8 mouse cellular contexts compared by ENCODE assay signal in genomic region chr4:130359486-130360237, GRCm38 (mm10). TPM values are rescaled to one million over a fixed set of nuclear protein-coding genes. Genes with fewer than 3 reads are reported as not detected.
DNase-seq lines count a peak whose midpoint lies in the region; ATAC-seq and TF ChIP-seq lines count a peak whose summit lies in the region.

Gene Zcchc17 (minus strand): TSS chr4:130359943.
Gene Snrnp40 (plus strand): TSS chr4:130360132.

- peak within 1 kb of the TSS; percentile 95 for H3K9ac ChIP-seq in heart, embryonic 11.5 days (ENCODE audit: low read depth, low read length)
- H3K9ac ChIP-seq in kidney, embryonic 16.5 days (replicated peaks; ENCODE audit: low read length): peak within 1 kb of the TSS; percentile 82
- H3K9ac ChIP-seq in liver, adult 2 months (ENCODE audit: low read depth, low read length): peak within 1 kb of the TSS; percentile 82

- H3K9me3 ChIP-seq in erythroblast, embryonic 14.5 days (ENCODE audit: control insufficient read depth, low read length): no peaks in the 10 kb centered on the region
- no peaks in the 10 kb centered on the region for H3K9me3 ChIP-seq in heart, embryonic 11.5 days (replicated peaks; ENCODE audit: control insufficient read depth, low read length)
- no peaks in the 10 kb centered on the region for H3K9me3 ChIP-seq in kidney, embryonic 16.5 days (ENCODE audit: low read length)

- H3K36me3 ChIP-seq in C2C12 (ENCODE audit: control insufficient read depth, insufficient read depth) (peaks cover 27% of the 10 kb centered on the region), myocyte (ENCODE audit: control insufficient read depth, insufficient read depth) (no peaks in the 10 kb centered on the region)
- H3K36me3 ChIP-seq in erythroblast, embryonic 14.5 days (ENCODE audit: control insufficient read depth): peaks cover 60% of the 10 kb centered on the region
- peaks cover 9% of the 10 kb centered on the region for H3K36me3 ChIP-seq in heart, embryonic 11.5 days (ENCODE audit: control insufficient read depth, insufficient read depth, low read length)
- H3K36me3 ChIP-seq in kidney, embryonic 16.5 days (ENCODE audit: insufficient read depth, low read length): peaks cover 23% of the 10 kb centered on the region
- H3K36me3 ChIP-seq in liver, adult 2 months (ENCODE audit: control insufficient read depth, insufficient read depth, low read length): peaks cover 3% of the 10 kb centered on the region; the same call in 1 of the 2 replicates
- peaks cover 2% of the 10 kb centered on the region; the same call in 1 of the 2 replicates for H3K36me3 ChIP-seq in splenic B cell, adult 2 months (ENCODE audit: control insufficient read depth, insufficient read depth, low read length, poor library complexity, severe bottlenecking)

- peak; percentile 100 for DNase-seq in brain, embryonic 14.5 days (ENCODE audit: low read depth)
- DNase-seq in liver, adult 2 months (ENCODE audit: extremely low read depth, low read depth, low spot score): peak; percentile 96
- peak; percentile 99 for DNase-seq in splenic B cell, adult 2 months (ENCODE audit: low read depth, low spot score)

- peak within 1 kb of the TSS; percentile 86 for H3K27ac ChIP-seq in heart, embryonic 11.5 days (ENCODE audit: low read depth, low read length)
- H3K27ac ChIP-seq in kidney, embryonic 16.5 days (ENCODE audit: low read length): peak within 1 kb of the TSS; percentile 59
- H3K27ac ChIP-seq in liver, adult 2 months (replicated peaks; ENCODE audit: insufficient read depth, low read depth, low read length): peak within 1 kb of the TSS; percentile 40

- peak; percentile 98 for ATAC-seq in heart, embryonic 11.5 days (replicated peaks; ENCODE audit: insufficient number of reproducible peaks, low FRiP score, low TSS enrichment)
- peak; percentile 99 for ATAC-seq in kidney, embryonic 16.5 days (ENCODE audit: low FRiP score, low TSS enrichment)

- under 1% methylated on average over 49 of the region's 49 CpGs for WGBS in heart, embryonic 11.5 days (ENCODE audit: insufficient replicate concordance)
- WGBS in kidney, embryonic 16.5 days: under 1% methylated on average over 49 of the region's 49 CpGs
- under 1% methylated on average over 49 of the region's 49 CpGs for WGBS in liver, adult 2 months

- peaks cover 45% of the 10 kb centered on the region for H3K4me1 ChIP-seq in erythroblast, embryonic 14.5 days (ENCODE audit: control insufficient read depth)
- peaks cover 6% of the 10 kb centered on the region for H3K4me1 ChIP-seq in heart, embryonic 11.5 days (ENCODE audit: control insufficient read depth, insufficient read depth, low read length)
- H3K4me1 ChIP-seq in kidney, embryonic 16.5 days (ENCODE audit: insufficient read depth, low read length): peaks cover 20% of the 10 kb centered on the region
- H3K4me1 ChIP-seq in liver, adult 2 months (ENCODE audit: control insufficient read depth, insufficient read depth, low read length): peaks cover 8% of the 10 kb centered on the region; the same call in 1 of the 2 replicates

- TF ChIP-seq CTCF in C2C12 (IDR thresholded peaks at IDR 0.05; ENCODE audit: control insufficient read depth, insufficient read depth, insufficient read length): no peak
- TF ChIP-seq CTCF in brain, embryonic 14.5 days (IDR thresholded peaks at IDR 0.05; ENCODE audit: borderline replicate concordance, extremely low read depth, insufficient read depth, insufficient read length): peak; percentile 28; the same call in 1 of the 2 replicates
- TF ChIP-seq CTCF in liver, adult 2 months (IDR thresholded peaks at IDR 0.05; ENCODE audit: low read depth, low read length): no peak

- TF ChIP-seq POLR2A in brain, embryonic 14.5 days (IDR thresholded peaks at IDR 0.05; ENCODE audit: borderline replicate concordance, extremely low read depth, insufficient read depth, insufficient read length, poor library complexity, severe bottlenecking): peak; percentile 76; the same call in 1 of the 2 replicates
- peak; percentile 72 for TF ChIP-seq POLR2A in liver, adult 2 months (IDR thresholded peaks at IDR 0.05; ENCODE audit: extremely low read depth, insufficient read depth, low read length)
- TF ChIP-seq POLR2A in myocyte (IDR thresholded peaks at IDR 0.05; ENCODE audit: insufficient read length, low read depth): peak; percentile 91

- peak within 1 kb of the TSS; percentile 90 for H3K4me2 ChIP-seq in heart, embryonic 11.5 days
- H3K4me2 ChIP-seq in kidney, embryonic 16.5 days (replicated peaks; ENCODE audit: low read depth, low read length): peak within 1 kb of the TSS; percentile 89
- H3K4me2 ChIP-seq in myocyte (ENCODE audit: low read depth): peak within 1 kb of the TSS; percentile 97

- H3K4me3 ChIP-seq in C2C12 (ENCODE audit: insufficient read depth, poor library complexity, severe bottlenecking) (peak within 1 kb of the TSS; percentile 97), myocyte (peak within 1 kb of the TSS; percentile 90)
- H3K4me3 ChIP-seq in erythroblast, embryonic 14.5 days (replicated peaks): peak within 1 kb of the TSS; percentile 70
- peak within 1 kb of the TSS; percentile 84 for H3K4me3 ChIP-seq in heart, embryonic 11.5 days (ENCODE audit: low read depth, low read length)
- peak within 1 kb of the TSS; percentile 75 for H3K4me3 ChIP-seq in kidney, embryonic 16.5 days (ENCODE audit: low read length)
- H3K4me3 ChIP-seq in liver, adult 2 months (ENCODE audit: insufficient read depth, low read depth, low read length): peak within 1 kb of the TSS; percentile 94

- peaks cover 63% of the 10 kb centered on the region for H3K79me3 ChIP-seq in C2C12 (ENCODE audit: low read depth)

- H3K27me3 ChIP-seq in C2C12 (ENCODE audit: control insufficient read depth, insufficient read depth, insufficient read length) (no peaks in the 10 kb centered on the region), myocyte (ENCODE audit: control insufficient read depth, insufficient read depth, insufficient read length) (no peaks in the 10 kb centered on the region)
- no peaks in the 10 kb centered on the region for H3K27me3 ChIP-seq in erythroblast, embryonic 14.5 days (ENCODE audit: control insufficient read depth)
- no peaks in the 10 kb centered on the region for H3K27me3 ChIP-seq in heart, embryonic 11.5 days (ENCODE audit: control insufficient read depth, insufficient read depth, low read length)
- H3K27me3 ChIP-seq in kidney, embryonic 16.5 days (ENCODE audit: insufficient read depth, low read length): no peaks in the 10 kb centered on the region
- no peaks in the 10 kb centered on the region for H3K27me3 ChIP-seq in liver, adult 2 months (ENCODE audit: control insufficient read depth, insufficient read depth, low read length)
- no peaks in the 10 kb centered on the region for H3K27me3 ChIP-seq in splenic B cell, adult 2 months (ENCODE audit: control insufficient read depth, insufficient read depth, low read length, poor library complexity, severe bottlenecking)

- peak within 1 kb of the TSS; percentile 93 for H3ac ChIP-seq in C2C12 (ENCODE audit: control insufficient read depth, insufficient read length, low read depth)
- H3ac ChIP-seq in myocyte (ENCODE audit: control insufficient read depth, insufficient read length): peak within 1 kb of the TSS; percentile 85

- H3K79me2 ChIP-seq in C2C12 (ENCODE audit: control insufficient read depth, insufficient read depth): peaks cover 92% of the 10 kb centered on the region
- H3K79me2 ChIP-seq in liver, adult 2 months (ENCODE audit: control insufficient read depth, insufficient read depth, low read length): peaks cover 6% of the 10 kb centered on the region; the same call in 1 of the 2 replicates
- H3K79me2 ChIP-seq in myocyte (ENCODE audit: control insufficient read depth, insufficient read depth): peaks cover 44% of the 10 kb centered on the region

TF ChIP-seq in C2C12, 6 proteins besides CTCF, POLR2A, EP300 and RAD21:
- TF ChIP-seq MYOD1 (IDR thresholded peaks at IDR 0.05; ENCODE audit: control insufficient read depth, insufficient read length, low read depth) (no peak), CEBPB (IDR thresholded peaks at IDR 0.05; ENCODE audit: low read depth) (no peak), MYOG (IDR thresholded peaks at IDR 0.05; ENCODE audit: control insufficient read depth, extremely low read depth, insufficient read length) (no peak), MAX (IDR thresholded peaks at IDR 0.05) (peak; percentile 13)

TF ChIP-seq in myocyte, 11 proteins besides CTCF, POLR2A, EP300 and RAD21 (continues in another document):
- TF ChIP-seq MAX (IDR thresholded peaks at IDR 0.05; ENCODE audit: low read depth) (no peak), TCF12 (IDR thresholded peaks at IDR 0.05; ENCODE audit: insufficient read depth, poor library complexity, severe bottlenecking) (no peak), CEBPB (IDR thresholded peaks at IDR 0.05; ENCODE audit: insufficient read depth, poor library complexity, severe bottlenecking) (no peak), TCF3 (IDR thresholded peaks at IDR 0.05; ENCODE audit: insufficient read length, low read depth) (no peak), SRF (IDR thresholded peaks at IDR 0.05; ENCODE audit: control insufficient read depth, insufficient read length, low read depth) (no peak), MYOG (IDR thresholded peaks at IDR 0.05; ENCODE audit: control insufficient read depth in 1 of 3, insufficient read depth in 1 of 3, insufficient read length in 2 of 3, low read depth in 2 of 3) (peak in 1 of 3 experiments; percentile 37), REST (IDR thresholded peaks at IDR 0.05; ENCODE audit: insufficient read depth, insufficient read length) (peak; percentile 16), MYOD1 (IDR thresholded peaks at IDR 0.05; ENCODE audit: control insufficient read depth in 1 of 3, insufficient read length in 2 of 3, low read depth in 2 of 3) (peak in 2 of 3 experiments; percentile 30 to 31), E2F4 (IDR thresholded peaks at IDR 0.05; ENCODE audit: insufficient read depth) (peak; percentile 66)

RNA-seq across cellular contexts. Expression of gene Zcchc17, which starts in this region (rescaled TPM):
- polyA plus RNA-seq in C2C12 (2012; fragmentation: generic; extraction: Trizol): 34.5 TPM
- 33.0 and 38.7 TPM in 2 replicates for polyA plus RNA-seq in brain, embryonic 14.5 days (2012; rRNA removed)
- 3.1 and 3.2 TPM in 2 replicates for polyA plus RNA-seq in erythroblast, embryonic 14.5 days (2012)
- polyA plus RNA-seq in heart, embryonic 11.5 days (2014; fragmentation: Nextera tagmentation; extraction: Ambion mirVana): 50.9 and 56.5 TPM in 2 replicates
- 63.3 and 64.0 TPM in 2 replicates for polyA plus RNA-seq in kidney, embryonic 16.5 days (2015; fragmentation: Nextera tagmentation; extraction: Ambion mirVana)
- 9.5 and 10.0 TPM in 2 replicates for total RNA-seq in liver, adult 2 months (2014; rRNA removed)
- 15.6 and 16.7 TPM in 2 replicates for polyA plus RNA-seq in liver, adult 2 months (2012; rRNA removed)
- polyA plus RNA-seq in myocyte (2012; fragmentation: generic; extraction: Trizol): 24.0 TPM

RNA-seq across cellular contexts. Expression of gene Snrnp40, which starts in this region (rescaled TPM):
- polyA plus RNA-seq in C2C12 (2012; fragmentation: generic; extraction: Trizol): 90.6 TPM
- polyA plus RNA-seq in brain, embryonic 14.5 days (2012; rRNA removed): 81.4 and 113 TPM in 2 replicates
- polyA plus RNA-seq in erythroblast, embryonic 14.5 days (2012): 6.1 TPM in 2 replicates
- 87.0 and 94.0 TPM in 2 replicates for polyA plus RNA-seq in heart, embryonic 11.5 days (2014; fragmentation: Nextera tagmentation; extraction: Ambion mirVana)
- polyA plus RNA-seq in kidney, embryonic 16.5 days (2015; fragmentation: Nextera tagmentation; extraction: Ambion mirVana): 158 and 165 TPM in 2 replicates
- total RNA-seq in liver, adult 2 months (2014; rRNA removed): 10.8 and 11.5 TPM in 2 replicates
- polyA plus RNA-seq in liver, adult 2 months (2012; rRNA removed): 9.1 and 10.5 TPM in 2 replicates
- polyA plus RNA-seq in myocyte (2012; fragmentation: generic; extraction: Trizol): 37.8 TPM

Comparison
In these comparisons a context has a peak if more than half of its experiments do, and no peak if none do; other contexts are left out.
1. Peak in every context shown above with its lines: DNase-seq, ATAC-seq, H3K4me3 ChIP-seq and H3K27ac ChIP-seq.